Mouse (Mus musculus): ENCODE data around the gene Cd72.

DNA sequence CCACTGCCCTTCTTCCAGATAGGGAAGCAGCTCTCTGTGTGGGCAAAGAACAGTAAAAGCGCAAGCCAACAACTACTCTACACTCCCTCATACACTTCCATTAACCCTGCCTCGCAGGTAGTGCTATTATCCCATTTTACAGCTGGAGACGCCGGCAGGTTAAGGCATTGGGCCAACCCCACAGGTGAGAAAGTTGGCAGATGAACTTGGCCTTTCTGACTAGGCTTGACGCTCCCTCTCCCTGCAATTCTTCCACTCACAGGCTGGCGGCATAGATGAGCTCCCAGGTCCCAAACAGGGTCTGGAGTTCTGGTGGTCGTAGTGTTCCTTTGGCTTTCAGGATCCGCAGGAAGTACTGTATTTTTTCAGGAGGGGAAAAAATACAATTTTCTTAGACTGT, 44.6 kb upstream of the Cd72 start:
- TF ChIP-seq POLR2A (IDR thresholded peaks at IDR 0.05; ENCODE audit: borderline replicate concordance, insufficient read depth, low read length) (no peak), CTCF (IDR thresholded peaks at IDR 0.05; ENCODE audit: borderline replicate concordance, insufficient read depth, low read depth, low read length) (peak; percentile 37; the same call in 1 of the 2 replicates)

Data from cerebellum, adult 2 months (tissue).